Mouse (Mus musculus) brown adipose tissue, adult 24 weeks (tissue): ENCODE data around the gene Slc30a7. TPM values are rescaled to one million over a fixed set of nuclear protein-coding genes. Genes with fewer than 3 reads are reported as not detected.

Experiments
- H3K27ac ChIP-seq: fragments of 200-500 bp; replicated peaks from 2 replicates; pipeline ENCODE4 v1.5.1; 2012; ENCODE audit warnings: low read depth, mild to moderate bottlenecking, low read length
- H3K4me1 ChIP-seq: fragments of 200-500 bp; 2 replicates; pipeline ENCODE4 v1.6.1; 2012; ENCODE audit warnings: low read length, mixed read lengths; ENCODE audit not compliant: control insufficient read depth, insufficient read depth, insufficient read length
- H3K4me3 ChIP-seq: fragments of 200-500 bp; 2 replicates; pipeline ENCODE4 v1.5.1; 2012; ENCODE audit warnings: low read depth, mild to moderate bottlenecking, low read length, moderate library complexity; ENCODE audit not compliant: insufficient read depth
- polyA plus RNA-seq: library from polyadenylated mRNA; stranded (reverse); fragments of >200 nt; gene quantifications from 2 replicates; pipeline ENCODE4 v1.2.4, GENCODE M21; 2012; ENCODE audit not compliant: missing spikeins, insufficient read depth, insufficient read length

The Slc30a7 gene
- polyA plus RNA-seq, 1 experiment = 2.1 TPM

DNA sequence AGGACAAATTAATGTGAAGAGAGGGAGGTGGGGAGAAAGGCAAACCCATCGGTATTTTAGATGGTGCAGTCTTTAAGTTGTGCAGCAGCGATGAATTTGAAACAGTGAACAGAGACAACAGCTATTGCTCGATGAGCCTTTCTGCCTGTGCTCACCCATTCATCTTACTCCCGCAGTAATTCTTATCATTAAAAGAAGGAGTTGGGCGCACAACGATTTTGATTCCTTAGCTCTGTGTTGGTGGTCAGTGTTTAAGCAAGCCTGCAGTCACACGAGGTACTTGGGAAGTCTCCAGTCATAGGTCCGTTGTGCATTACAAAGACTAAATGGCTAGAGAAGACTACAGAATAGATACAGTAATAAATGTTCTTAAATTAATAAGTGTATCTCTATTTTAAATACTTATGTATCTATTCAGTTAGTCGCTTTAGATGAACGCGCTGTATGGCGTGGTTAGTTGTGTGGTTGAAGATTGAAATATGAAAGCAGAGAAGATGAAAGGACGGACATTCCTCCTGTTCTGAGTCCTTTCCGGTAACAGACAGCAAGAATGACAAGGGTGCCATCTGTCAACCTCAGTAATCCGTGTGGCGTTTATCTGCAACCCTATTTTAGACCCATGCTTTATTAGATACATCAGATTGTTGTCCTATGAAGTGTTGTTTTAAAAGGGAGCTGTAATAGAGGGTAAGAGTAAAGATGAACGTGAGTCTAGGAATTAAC lies 2.6 kb upstream of the Slc30a7 start:
- Histone ChIP-seq H3K4me3 (no peak overlapping the region), H3K27ac (no peak overlapping the region)

DNA sequence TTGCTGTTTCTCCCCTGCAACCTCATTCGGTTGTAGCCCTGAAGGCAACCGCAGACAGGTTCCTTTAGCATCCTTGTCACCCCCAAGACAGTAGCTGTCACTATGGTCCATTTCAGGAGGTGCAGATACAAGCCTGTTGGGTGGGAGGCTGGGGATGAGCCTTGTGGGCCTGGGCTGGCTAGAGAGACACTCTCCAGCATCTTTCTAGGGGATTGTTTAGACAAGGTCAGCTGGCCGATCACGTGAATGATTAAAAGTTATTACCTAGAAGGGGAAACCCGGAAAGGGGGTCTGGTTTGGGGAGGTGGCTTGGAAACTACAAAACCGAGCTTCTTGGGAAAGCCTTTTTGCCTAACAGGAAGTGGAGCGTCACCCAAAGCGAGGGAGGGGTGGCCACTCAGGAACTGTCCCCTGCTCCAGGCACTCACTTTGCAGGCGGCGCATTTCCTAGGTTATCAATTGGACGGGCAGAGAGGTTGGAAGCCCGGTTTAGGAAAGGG lies 785 bp upstream of the Slc30a7 start:
- Histone ChIP-seq H3K27ac (peak overlapping the region; percentile 46), H3K4me1 (no peaks in the 10 kb centered on the region), H3K4me3 (peak overlapping the region; percentile 85)

More for the DNA sequence above, 2.6 kb upstream of the Slc30a7 start:
- no peaks in the 10 kb centered on the region for H3K4me1 ChIP-seq

DNA sequence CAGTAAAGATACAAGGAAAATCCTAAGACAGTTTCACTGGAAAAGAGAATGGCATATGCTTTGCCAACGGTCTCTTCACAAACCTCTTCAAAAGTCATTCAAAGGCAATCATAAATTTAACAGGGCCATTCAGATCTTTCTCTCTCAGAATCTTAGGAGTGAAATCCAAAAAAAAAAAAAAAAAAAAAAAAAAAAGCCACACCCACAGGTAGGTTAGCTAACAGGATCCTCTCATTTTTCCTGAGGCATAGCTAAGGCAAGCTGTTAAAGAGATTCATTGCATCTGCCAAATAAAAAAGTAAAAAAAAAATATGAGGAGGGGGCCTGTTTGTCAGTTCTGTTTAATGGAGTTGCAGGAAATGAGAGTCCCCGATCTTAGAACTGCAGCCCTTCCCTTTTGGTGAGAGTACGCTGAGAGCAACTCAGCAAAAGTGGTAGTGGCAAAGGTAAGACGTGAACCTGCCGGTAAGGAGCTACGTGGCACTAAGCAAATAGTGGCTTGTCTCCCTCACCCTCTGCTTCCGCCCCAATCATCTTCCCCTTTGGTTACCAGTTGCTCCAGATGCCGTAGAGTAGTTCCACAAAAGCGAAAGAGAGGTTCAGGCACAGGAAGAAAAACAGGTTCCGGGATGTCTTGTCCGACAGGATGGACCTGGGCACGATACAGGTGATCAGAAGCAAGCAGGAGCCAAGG lies 775 bp downstream of the Slc30a7 start:
- Histone ChIP-seq H3K4me1 (no peaks in the 10 kb centered on the region), H3K27ac (no peak overlapping the region), H3K4me3 (peak overlapping the region; percentile 81)

DNA sequence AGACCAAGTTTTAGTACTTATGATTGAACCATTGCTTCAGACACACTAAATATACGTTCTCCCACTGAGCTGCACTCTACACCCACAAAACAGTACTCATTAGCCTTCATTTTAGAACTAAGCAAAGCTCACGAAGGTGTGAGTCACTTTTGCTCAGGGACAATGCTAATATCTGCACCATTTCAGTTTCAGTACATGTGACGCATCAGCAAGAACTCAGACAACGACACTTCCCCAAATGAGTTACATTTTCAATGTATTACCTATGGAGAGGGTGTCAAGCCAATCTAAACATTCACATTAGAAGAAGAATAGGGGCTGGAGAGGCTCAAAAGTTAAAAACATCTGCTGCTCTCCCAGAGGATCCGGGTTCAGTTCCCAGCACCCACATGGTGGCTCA lies 10.3 kb downstream of the Slc30a7 start:
- Histone ChIP-seq H3K27ac (no peak overlapping the region), H3K4me3 (no peak overlapping the region), H3K4me1 (no peaks in the 10 kb centered on the region)

DNA sequence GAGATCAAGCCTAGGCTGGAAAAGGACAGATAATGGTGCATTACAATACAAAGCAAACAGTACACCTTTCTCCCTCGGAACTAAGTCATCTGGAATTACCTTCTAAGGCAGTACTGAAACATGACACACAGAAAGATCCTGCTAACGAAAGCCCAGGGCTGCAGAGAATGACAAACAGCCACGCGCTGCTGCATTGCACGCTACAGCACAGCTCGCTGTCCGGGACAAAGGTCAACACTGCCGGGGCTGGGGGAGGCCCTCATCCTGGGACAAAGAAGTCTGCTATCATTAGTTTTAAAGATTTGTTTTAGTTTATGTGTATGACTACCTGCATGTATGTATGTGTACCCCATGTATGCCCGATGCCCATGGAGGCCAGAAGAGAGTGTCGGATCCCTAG lies 14.2 kb downstream of the Slc30a7 start:
- Histone ChIP-seq H3K27ac (no peak overlapping the region), H3K4me1 (no peaks in the 10 kb centered on the region), H3K4me3 (no peak overlapping the region)

DNA sequence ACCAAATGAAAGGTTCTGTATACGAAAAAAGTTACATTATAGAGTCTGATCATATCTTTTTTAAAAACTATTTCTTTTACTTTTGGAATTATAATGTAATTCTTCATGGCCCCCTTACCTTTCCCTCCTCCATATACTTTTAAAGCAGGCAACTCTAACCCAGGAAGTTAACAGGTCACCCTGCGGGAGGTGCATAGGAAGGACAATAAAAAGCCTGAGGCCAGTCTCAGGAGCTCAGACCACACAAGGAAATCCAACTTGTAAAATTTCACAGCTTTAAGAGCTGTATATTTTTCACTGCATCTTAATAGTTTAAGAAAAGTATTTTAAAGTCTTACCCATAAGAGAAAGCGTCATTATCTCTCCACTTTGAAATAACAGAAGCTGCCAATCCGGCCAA lies 14.6 kb downstream of the Slc30a7 start:
- H3K27ac ChIP-seq = no peak overlapping the region

DNA sequence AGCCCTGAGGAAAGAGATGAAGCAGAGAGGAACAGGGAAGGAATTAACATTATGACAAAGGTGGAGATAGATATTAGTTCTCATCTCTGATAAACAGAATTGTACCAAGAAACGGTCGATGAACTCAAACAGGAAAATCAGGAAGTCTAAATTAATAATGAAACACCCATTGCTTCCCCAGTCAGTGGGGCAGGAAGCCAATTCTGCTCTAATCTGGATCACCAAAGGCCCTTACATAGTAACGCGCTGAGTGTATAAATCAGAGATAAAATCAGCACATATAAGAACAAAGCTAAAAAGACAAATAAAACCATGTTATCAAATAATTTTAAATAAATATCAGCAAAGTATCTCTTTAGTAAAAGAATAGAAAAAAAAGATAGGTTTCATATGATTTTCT lies 15.1 kb downstream of the Slc30a7 start:
- Histone ChIP-seq H3K4me3 (no peak overlapping the region), H3K4me1 (no peaks in the 10 kb centered on the region), H3K27ac (no peak overlapping the region)

More for the DNA sequence above, 14.6 kb downstream of the Slc30a7 start:
- Histone ChIP-seq H3K4me3 (no peak overlapping the region), H3K4me1 (no peaks in the 10 kb centered on the region)

DNA sequence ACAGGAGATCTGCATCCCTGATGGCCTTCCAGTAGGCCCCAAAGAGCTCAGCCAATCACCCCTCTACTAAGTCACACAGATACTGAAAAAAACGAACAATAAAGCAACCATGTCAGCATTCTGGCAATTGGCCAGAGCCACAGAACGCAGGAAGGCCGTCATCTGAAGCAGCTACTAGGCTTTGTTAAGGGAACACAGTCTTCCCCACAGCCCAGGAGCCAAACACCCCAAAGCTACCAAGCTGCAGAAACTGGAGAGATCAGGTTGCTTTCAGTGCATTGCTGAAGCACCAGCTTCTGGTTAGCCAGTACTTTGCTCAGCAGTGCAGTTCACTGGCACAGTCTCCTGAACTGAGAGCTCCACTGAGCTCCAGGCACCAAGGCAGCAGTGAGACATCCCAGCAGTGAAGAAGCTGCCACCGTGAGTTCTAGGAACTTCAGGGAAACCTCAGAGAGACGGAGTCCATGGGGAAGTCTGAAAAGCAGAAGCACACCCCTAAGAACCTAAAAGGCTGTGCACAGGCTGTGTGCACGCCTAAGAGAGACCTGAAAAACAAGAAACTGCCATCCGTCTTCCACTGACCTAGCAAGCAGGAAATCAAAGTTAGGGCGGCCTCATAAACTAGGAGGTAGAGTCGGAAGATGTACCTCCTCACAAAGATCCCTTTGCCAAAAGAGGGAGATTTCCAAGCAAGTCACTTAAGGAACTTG lies 21.9 kb downstream of the Slc30a7 start:
- Histone ChIP-seq H3K4me1 (no peaks in the 10 kb centered on the region), H3K4me3 (no peak overlapping the region), H3K27ac (no peak overlapping the region)

DNA sequence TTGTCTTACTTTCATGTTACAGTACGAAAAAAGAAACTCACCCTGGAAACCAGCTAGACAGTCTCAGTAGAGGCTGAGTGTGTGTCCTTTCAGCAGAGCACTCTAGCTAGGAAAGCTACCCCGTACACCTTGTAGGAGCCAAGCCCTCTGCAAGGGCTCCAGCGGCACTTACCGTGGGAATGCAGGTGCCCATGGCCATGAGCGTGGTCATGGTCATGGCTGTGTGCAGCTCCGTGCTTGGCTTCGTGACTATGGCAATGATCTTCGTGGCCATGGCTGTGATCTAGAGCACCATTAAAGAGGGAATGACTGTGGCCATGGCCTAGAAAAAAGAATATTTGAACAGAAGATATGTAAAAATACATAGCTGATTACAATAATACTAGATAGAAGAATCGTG lies 22.6 kb downstream of the Slc30a7 start:
- Histone ChIP-seq H3K4me1 (no peaks in the 10 kb centered on the region), H3K4me3 (no peak overlapping the region), H3K27ac (no peak overlapping the region)

DNA sequence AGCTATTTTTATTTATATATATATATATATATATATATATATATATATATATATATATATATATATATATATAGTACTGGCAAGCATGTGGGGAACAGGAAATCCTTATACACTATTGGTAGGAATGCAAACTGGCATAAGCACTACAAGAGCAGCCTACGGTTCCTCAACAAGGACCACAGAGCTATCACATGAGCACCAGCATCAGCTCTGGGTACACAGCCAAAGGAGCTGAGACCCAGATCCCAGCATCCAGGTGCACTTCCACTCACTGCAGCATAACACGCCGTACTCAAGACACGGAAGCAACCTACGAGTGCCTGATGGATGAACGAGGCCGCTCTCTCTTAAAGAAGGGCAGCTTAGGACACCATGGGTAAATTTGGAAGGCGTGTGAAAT lies 24.0 kb downstream of the Slc30a7 start:
- H3K4me3 ChIP-seq = no peak overlapping the region
- H3K4me1 ChIP-seq = no peaks in the 10 kb centered on the region
- no peak overlapping the region for H3K27ac ChIP-seq

DNA sequence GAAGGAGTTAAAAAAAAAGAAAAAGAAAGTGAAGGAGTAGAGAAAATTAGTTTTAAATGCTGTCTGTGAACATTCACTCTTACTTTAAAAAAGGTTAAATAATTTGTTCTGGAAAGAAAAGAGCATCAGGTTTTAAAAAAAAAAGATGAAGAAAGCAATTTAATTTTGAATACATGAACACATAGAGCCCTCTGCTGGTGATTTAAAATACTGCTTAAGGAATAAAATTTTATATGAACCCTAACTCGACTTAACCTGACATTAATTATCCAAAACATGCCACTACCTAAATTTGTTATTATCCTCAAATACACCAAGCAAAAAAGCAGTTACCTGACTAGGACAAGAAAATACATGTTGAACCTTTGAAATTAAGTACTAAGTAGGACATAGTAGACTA lies 28.2 kb downstream of the Slc30a7 start:
- Histone ChIP-seq H3K4me3 (no peak overlapping the region), H3K4me1 (no peaks in the 10 kb centered on the region), H3K27ac (no peak overlapping the region)

DNA sequence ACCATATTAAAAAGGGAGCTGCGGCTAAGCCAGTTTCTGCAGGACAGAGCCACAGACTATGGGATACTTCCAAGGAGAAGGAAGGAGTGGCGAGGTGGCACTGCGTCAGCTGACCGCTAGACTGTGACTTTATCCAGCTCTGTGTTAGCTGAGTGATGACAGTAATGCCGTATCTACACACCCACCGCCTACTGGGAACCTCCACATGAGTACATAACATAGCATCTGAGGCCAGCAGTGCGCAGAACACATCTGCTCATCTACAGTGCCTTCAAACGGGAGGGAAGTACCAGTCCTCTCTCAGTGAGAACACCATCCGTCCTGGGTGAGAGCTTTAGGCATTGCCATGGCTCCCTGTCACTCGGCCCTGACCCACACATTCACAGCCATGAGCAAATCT lies 32.2 kb downstream of the Slc30a7 start:
- no peaks in the 10 kb centered on the region for H3K4me1 ChIP-seq
- H3K4me3 ChIP-seq = no peak overlapping the region
- no peak overlapping the region for H3K27ac ChIP-seq

DNA sequence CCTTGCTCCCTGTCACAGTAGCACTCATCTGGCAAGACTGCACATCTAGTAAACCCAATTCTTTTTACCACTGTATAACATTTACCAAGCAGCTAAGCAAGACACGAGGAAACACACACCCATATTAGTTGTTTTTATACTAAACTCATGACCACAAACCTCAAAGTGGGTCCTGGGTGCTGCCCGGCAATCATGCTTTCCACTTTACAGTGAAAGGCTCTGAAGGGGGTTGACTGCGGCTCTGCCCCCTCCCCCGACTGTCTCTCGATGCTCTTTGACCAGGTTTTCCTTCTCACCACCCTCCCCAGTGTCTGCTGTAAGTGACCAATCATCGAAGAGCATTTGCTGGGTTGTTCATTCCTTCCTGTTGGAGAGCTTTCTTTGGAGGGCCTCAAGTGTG lies 33.0 kb downstream of the Slc30a7 start:
- Histone ChIP-seq H3K4me3 (no peak overlapping the region), H3K4me1 (no peaks in the 10 kb centered on the region), H3K27ac (no peak overlapping the region)

DNA sequence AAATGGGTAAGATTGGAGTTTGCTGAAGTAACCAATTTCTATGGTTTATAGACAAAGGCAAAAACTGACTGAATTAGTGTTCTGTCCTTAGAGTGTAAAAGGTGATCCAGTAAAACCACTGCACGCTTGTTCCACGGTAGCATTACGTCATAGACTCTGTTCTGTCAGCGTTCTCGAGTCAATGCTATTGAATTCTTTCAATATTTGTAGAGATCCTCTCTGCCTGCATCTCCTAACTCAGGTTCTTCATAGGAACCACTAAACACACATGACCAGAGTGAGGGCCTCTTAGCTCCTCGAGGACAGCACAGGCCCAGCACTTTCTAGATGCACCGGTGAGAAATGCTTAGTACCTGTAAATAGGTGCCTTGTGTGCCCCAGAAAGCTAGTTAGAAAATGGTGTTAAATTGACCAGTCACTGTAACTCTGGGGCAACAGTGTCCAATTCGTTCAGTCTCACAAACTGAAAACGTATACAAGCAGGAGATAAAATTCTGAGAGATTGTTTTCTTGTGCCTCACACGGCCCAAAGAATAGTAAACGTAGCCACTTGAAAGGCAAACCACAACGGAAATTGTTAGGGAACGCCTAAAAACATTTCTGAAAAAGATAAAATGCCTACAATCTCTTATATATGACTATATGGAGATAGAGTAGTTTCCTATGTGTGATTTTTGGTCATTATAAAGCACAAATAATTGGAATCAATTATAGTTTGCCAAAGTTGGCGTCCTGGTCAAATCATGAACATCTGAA lies 35.1 kb downstream of the Slc30a7 start:
- Histone ChIP-seq H3K4me1 (no peaks in the 10 kb centered on the region), H3K4me3 (no peak overlapping the region), H3K27ac (no peak overlapping the region)
